Mouse (Mus musculus): ENCODE results near the gene Myo6. TPM values are rescaled to one million over a fixed set of nuclear protein-coding genes. Genes with fewer than 3 reads are reported as not detected.
A peak's percentile ranks its signal among the peaks of the same experiment; 100 is the strongest.

Myo6 gene
- polyA plus RNA-seq, 1 experiment from 2014 or later = 32.2 TPM

DNA sequence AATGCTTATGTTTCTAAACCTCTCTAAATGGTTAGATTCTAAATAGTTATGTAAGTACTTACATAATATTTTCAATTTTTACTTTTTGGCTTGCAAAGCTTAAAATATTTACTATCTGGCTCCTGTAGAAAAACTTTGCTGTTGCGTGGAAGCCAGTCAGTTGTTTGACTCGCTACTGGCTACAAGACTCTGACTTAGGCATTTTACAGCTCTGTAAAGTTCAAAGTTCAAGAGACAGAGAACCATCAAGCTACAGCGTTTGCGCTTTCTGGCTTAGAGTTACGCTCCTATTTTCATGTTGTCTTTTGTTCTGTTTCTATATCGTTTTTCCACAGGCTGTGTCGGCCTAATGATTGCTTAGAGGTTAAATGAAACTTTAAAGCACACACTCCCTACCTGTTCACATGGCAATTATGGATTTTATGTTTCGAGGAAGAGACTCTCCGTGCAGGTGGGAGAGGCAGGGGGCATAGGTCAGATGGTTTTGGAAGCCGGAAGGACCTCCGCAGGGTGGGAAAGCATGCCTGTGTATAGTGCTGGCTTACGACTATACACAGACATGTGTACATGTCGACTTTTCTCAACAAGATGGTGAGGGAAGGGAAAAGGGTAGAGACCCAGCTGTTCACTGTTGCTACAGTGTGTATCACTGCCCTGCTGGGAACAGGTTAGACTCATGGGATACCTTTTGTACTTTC, 171.0 kb downstream of the Myo6 start:
- no peak for ATAC-seq (ENCODE audit: insufficient read depth)
- Histone ChIP-seq H3K4me2 (no peak overlapping the region), H3K27ac (ENCODE audit: low read depth) (no peak overlapping the region), H3K36me3 (ENCODE audit: insufficient read depth) (no peaks in the 10 kb centered on the region), H3K9me3 (ENCODE audit: low read depth, low read length) (no peaks in the 10 kb centered on the region), H3K4me1 (ENCODE audit: insufficient read depth) (no peaks in the 10 kb centered on the region; the same call in none of the 2 replicates), H3K9ac (no peak overlapping the region), H3K27me3 (ENCODE audit: insufficient read depth, low read length) (no peaks in the 10 kb centered on the region), H3K4me3 (ENCODE audit: low read depth, low read length) (no peak overlapping the region)
- no peak for DNase-seq
- no peak for TF ChIP-seq CTCF (IDR thresholded peaks at IDR 0.05; ENCODE audit: low read depth)
- 75% methylated on average over 13 of the region's 13 CpGs for WGBS

DNA sequence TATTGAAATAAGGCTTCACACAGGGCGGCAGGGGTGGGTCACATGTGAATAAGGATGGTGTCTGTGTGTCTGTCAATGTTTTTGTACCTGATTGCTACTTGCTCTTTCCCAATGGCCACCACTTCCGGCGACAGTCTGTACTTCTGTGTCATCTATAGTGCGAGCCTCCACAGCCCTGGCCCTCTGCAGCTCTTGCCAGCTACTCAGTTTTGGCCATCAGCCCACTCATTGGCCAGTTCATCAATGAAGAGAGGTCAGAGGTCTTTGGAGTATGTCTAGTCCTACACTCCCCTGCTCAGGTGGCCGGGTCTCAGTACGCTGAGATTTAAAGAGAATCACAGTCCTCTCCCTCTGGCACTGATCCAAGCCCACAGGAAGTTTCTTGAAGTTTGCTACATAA, 173.2 kb downstream of the Myo6 start:
- Histone ChIP-seq H3K36me3 (ENCODE audit: insufficient read depth) (no peaks in the 10 kb centered on the region), H3K4me1 (ENCODE audit: insufficient read depth) (no peaks in the 10 kb centered on the region; the same call in none of the 2 replicates), H3K4me2 (no peak overlapping the region), H3K27ac (ENCODE audit: low read depth) (no peak overlapping the region), H3K9ac (no peak overlapping the region), H3K4me3 (ENCODE audit: low read depth, low read length) (no peak overlapping the region), H3K27me3 (ENCODE audit: insufficient read depth, low read length) (no peaks in the 10 kb centered on the region), H3K9me3 (ENCODE audit: low read depth, low read length) (no peaks in the 10 kb centered on the region)
- no peak for TF ChIP-seq CTCF (IDR thresholded peaks at IDR 0.05; ENCODE audit: low read depth)
- DNase-seq = peak; percentile 17
- no peak for ATAC-seq (ENCODE audit: insufficient read depth)
- 77% methylated on average over 6 of the region's 6 CpGs for WGBS

DNA sequence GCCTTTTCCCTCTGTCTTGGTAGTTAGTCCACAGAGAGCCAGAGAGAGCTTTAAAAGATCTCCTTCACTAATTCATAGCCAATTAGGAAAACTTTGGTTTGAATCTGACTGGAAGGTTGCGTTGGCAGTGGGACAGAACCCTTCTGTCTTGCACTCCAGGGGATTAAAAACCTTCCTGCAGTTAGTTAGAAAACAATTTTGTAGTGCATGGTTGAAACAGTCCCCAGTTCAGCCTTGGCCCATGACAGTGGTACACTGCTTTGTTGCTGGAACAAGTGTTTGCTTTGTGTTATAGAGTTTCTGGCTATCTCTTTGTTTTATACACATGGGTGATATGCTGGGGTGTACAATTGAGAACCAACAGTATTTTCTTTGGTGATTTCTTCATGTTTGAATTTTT, 176.1 kb downstream of the Myo6 start:
- no peak for ATAC-seq (ENCODE audit: insufficient read depth)
- H3K4me2 ChIP-seq = no peak overlapping the region
- H3K4me3 ChIP-seq (ENCODE audit: low read depth, low read length) = no peak overlapping the region
- TF ChIP-seq CTCF (IDR thresholded peaks at IDR 0.05; ENCODE audit: low read depth) = no peak
- DNase-seq = no peak
- H3K36me3 ChIP-seq (ENCODE audit: insufficient read depth) = no peaks in the 10 kb centered on the region
- no peak overlapping the region for H3K9ac ChIP-seq
- WGBS = 85% methylated on average over 1 of the region's 1 CpGs
- no peaks in the 10 kb centered on the region for H3K4me1 ChIP-seq (ENCODE audit: insufficient read depth)
- no peak overlapping the region for H3K27ac ChIP-seq (ENCODE audit: low read depth)
- no peaks in the 10 kb centered on the region for H3K9me3 ChIP-seq (ENCODE audit: low read depth, low read length)
- H3K27me3 ChIP-seq (ENCODE audit: insufficient read depth, low read length) = no peaks in the 10 kb centered on the region

DNA sequence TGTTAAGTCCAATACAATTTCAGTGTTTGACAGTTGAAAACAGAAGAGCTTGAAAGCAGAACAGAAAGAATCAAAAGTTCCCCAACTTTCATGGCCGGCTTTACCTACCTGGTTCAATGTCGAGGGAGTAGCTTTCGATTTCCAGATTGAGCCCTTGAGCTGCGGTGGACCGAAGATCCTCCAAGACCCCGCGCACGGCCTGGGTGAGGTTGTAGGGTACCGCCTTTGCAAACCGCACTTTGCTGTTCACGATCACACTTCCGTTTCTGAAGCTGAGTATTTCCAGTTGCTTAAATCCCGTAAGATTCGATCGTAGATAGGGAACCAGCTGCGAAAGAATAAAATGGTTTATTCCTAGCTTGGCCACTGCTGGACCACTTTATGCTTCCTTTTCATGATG, 176.9 kb downstream of the Myo6 start:
- no peak overlapping the region for H3K27ac ChIP-seq (ENCODE audit: low read depth)
- no peak for TF ChIP-seq CTCF (IDR thresholded peaks at IDR 0.05; ENCODE audit: low read depth)
- no peak overlapping the region for H3K9ac ChIP-seq
- DNase-seq = no peak
- WGBS = 93% methylated on average over 16 of the region's 16 CpGs
- no peak overlapping the region for H3K4me2 ChIP-seq
- H3K4me1 ChIP-seq (ENCODE audit: insufficient read depth) = no peaks in the 10 kb centered on the region
- no peaks in the 10 kb centered on the region for H3K27me3 ChIP-seq (ENCODE audit: insufficient read depth, low read length)
- no peaks in the 10 kb centered on the region for H3K36me3 ChIP-seq (ENCODE audit: insufficient read depth)
- H3K4me3 ChIP-seq (ENCODE audit: low read depth, low read length) = no peak overlapping the region
- no peaks in the 10 kb centered on the region for H3K9me3 ChIP-seq (ENCODE audit: low read depth, low read length)
- ATAC-seq (ENCODE audit: insufficient read depth) = no peak

DNA sequence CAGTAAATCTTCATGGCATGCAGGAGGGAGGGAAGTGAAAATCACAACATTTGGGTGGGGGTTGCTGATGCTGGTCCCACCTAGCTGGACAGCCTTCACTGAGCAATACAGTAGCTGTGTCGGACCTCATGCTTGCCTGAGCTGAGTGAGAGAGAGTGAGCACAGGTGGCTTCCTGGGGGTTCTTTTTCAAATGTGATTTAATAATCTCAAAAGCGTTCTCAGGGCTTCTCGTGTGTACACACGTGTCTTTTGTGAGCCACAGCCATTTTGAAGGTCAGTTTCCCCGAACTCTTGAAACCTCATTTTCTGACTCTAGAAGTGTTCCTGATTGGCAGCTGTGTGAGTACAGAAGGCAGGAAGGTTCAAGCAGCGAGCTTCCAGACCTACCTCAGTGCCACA, 177.7 kb downstream of the Myo6 start:
- no peak for TF ChIP-seq CTCF (IDR thresholded peaks at IDR 0.05; ENCODE audit: low read depth)
- H3K4me2 ChIP-seq = no peak overlapping the region
- H3K27ac ChIP-seq (ENCODE audit: low read depth) = no peak overlapping the region
- no peak overlapping the region for H3K4me3 ChIP-seq (ENCODE audit: low read depth, low read length)
- DNase-seq (no peak), ATAC-seq (ENCODE audit: insufficient read depth) (no peak)
- no peaks in the 10 kb centered on the region for H3K27me3 ChIP-seq (ENCODE audit: insufficient read depth, low read length)
- no peak overlapping the region for H3K9ac ChIP-seq
- no peaks in the 10 kb centered on the region for H3K4me1 ChIP-seq (ENCODE audit: insufficient read depth)
- WGBS = 75% methylated on average over 6 of the region's 6 CpGs
- H3K36me3 ChIP-seq (ENCODE audit: insufficient read depth) = no peaks in the 10 kb centered on the region
- H3K9me3 ChIP-seq (ENCODE audit: low read depth, low read length) = no peaks in the 10 kb centered on the region

DNA sequence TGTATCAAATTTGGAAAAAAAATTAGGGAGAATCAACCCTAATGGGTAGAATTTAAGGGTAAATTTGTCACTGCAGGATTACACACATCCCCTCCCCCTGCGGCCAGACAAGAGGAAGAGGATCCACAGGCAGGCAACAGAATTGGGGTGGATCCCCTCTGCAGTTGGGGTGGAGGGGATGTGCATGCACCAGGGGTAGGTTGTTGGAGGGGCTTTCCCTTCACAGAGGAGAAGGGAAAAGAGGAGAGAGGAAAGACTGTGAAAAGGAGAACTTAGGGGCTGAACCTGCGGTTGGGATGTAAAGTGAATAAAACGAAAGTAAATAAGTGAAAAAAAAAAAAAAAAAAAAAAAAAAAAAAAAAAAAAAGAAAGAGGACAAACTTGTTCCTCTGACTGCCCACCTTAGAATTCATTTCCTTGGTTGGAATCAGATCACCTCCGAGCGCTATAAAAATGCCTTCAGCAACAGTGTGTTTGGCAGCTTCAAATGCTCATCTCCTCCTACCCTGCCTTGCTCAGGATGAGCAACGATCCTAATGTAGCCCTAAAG, 179.7 kb downstream of the Myo6 start:
- H3K36me3 ChIP-seq (ENCODE audit: insufficient read depth) = no peaks in the 10 kb centered on the region
- ATAC-seq (ENCODE audit: insufficient read depth) = no peak
- H3K4me2 ChIP-seq = no peak overlapping the region
- no peak for DNase-seq
- H3K4me1 ChIP-seq (ENCODE audit: insufficient read depth) = no peaks in the 10 kb centered on the region
- 85% methylated on average over 6 of the region's 6 CpGs for WGBS
- H3K9ac ChIP-seq = no peak overlapping the region
- no peaks in the 10 kb centered on the region for H3K9me3 ChIP-seq (ENCODE audit: low read depth, low read length)
- H3K4me3 ChIP-seq (ENCODE audit: low read depth, low read length) = no peak overlapping the region
- H3K27me3 ChIP-seq (ENCODE audit: insufficient read depth, low read length) = no peaks in the 10 kb centered on the region
- TF ChIP-seq CTCF (IDR thresholded peaks at IDR 0.05; ENCODE audit: low read depth) = no peak
- H3K27ac ChIP-seq (ENCODE audit: low read depth) = no peak overlapping the region

DNA sequence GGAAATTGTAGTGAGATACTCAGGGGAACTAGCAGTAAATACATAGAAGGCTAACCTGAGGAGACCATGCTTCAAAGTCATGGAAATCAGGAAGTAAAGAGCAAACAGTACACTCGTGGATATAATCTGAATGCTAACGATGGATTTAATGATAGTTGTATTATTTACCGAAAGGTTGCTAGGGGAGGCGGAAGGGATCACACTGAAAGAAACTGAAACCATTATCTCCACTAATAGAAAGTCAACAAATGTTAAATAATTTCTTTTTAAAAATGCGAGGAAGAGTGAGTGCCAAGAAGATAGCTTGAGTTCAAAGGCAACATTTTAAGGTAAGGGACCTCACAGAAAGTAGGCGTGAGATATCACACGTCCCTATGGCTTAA, 186.5 kb downstream of the Myo6 start:
- no peak for TF ChIP-seq CTCF (IDR thresholded peaks at IDR 0.05; ENCODE audit: low read depth)
- H3K36me3 ChIP-seq (ENCODE audit: insufficient read depth) = no peaks in the 10 kb centered on the region
- no peaks in the 10 kb centered on the region for H3K4me1 ChIP-seq (ENCODE audit: insufficient read depth)
- H3K9ac ChIP-seq = no peak overlapping the region
- H3K9me3 ChIP-seq (ENCODE audit: low read depth, low read length) = no peaks in the 10 kb centered on the region
- ATAC-seq (ENCODE audit: insufficient read depth) (no peak), DNase-seq (no peak)
- peak overlapping the region; percentile 35; the same call in 1 of the 2 replicates for H3K4me2 ChIP-seq
- no peak overlapping the region for H3K27ac ChIP-seq (ENCODE audit: low read depth)
- WGBS = 50% methylated on average over 7 of the region's 7 CpGs
- H3K27me3 ChIP-seq (ENCODE audit: insufficient read depth, low read length) = no peaks in the 10 kb centered on the region
- H3K4me3 ChIP-seq (ENCODE audit: low read depth, low read length) = no peak overlapping the region
